ENCODE assay signal across 15 mouse cellular contexts in genomic region chr10:55422391-55422790, GRCm38 (mm10).
DNase-seq lines count a peak whose midpoint lies in the region.
"Had no signal": no experiment of that assay in that cellular context is flagged by ENCODE, and none has a peak within 500 bp of the region (broad histone marks: within the 10 kb centered on the region; RNA-seq: fewer than 3 reads in every experiment).

No protein-coding gene starts in this region.

- DNase-seq in 416B (ENCODE audit: low read depth) = peak; percentile 91
- no peak for DNase-seq in adrenal gland, adult 18-20 months (ENCODE audit: low spot score in 2 of 2)
- DNase-seq: adrenal gland, adult 2 months; adrenal gland, adult 8-10 months; adrenal gland, postnatal 10 days; adrenal gland, postnatal 14 days; adrenal gland, postnatal 25 days; adrenal gland, postnatal 36 days; B cell, adult 2 months; cerebellum, adult 11 months; cerebellum, adult 11-12 months; cerebellum, adult 18-20 months; cerebellum, adult 2 months; cerebellum, adult 8-10 months; cerebellum, adult 9-10 months had no signal
